Mouse (Mus musculus): Measurements from ENCODE around the gene Cenps.

Gene Cenps

DNA sequence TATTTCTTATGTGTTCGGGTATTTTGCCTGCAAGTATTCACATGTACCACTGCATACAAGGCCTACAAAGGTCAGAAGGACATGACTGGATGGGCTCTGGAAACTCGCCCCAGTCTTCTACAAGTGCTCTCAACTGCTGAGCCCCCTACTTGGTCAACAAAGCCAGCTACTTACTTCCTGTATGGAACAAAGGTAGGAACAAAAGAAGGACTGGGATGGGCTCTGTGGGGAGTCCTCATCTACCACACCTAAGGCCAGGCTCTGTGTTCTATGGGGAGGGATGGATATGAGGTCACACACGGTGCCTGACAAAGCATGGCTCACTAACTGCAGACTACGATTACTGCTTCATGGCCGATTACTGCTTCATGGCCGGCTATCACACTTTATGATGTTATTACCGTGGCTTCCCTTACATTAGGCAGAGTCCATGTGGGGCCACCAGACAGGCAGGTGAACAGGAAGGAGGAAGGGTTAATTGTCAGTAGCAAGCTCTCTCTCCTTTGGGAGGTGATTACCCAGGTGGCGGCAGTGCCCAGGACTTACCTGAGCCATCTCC lies 20.1 kb upstream of the Cenps start:
- no peak for DNase-seq (ENCODE audit: low read depth, low spot score)

- DNase-seq (ENCODE audit: low read depth, low spot score): no peak
Measured at GRCm38 (mm10) chr4:149155711-149156110, 18.3 kb upstream of the Cenps start.

DNA sequence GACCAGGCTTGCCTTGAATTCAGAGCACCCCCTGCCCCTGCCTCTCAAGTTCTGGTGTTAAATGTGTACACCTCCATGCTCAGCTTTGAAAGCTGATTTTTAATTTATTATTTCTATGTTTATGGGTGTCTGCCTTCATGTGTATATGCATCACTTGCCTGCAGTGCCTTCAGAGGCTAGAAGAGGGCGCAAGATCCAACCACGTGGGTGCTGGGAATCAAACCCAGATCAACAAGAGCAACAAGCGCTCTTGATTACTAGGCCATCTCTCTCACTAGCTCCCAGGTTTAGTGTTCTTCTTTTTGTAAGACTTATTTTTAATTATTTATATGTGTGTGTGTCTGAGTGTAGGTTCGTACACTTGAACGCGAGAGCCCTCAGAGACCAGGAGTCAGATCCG lies 17.4 kb upstream of the Cenps start:
- DNase-seq (ENCODE audit: low read depth, low spot score): no peak

GRCm38 (mm10) chr4:149150721-149151120 lies 13.3 kb upstream of the Cenps start:
- DNase-seq (ENCODE audit: low read depth, low spot score): no peak

DNA sequence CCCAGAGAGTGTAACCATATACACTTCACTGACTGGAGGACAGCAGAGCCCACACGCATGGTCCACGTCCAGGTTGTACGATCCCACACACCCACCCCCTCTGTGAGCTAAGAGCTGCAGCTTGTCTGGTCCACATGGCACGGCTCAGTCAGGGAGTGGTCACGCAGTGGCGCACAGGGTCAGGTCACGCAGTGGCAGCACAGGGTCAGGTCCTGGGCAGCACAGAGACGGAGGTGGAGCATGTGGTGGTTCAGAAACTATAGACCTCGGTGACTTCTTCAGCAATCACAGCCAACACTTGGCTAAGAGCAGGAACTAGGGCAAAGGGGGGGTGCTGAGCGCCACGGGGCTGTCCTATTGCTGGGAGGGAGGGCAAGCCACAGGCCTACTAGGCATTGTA lies 12.8 kb upstream of the Cenps start:
- no peak for DNase-seq (ENCODE audit: low read depth, low spot score)

- no peak for DNase-seq (ENCODE audit: low read depth, low spot score)
Measured at GRCm38 (mm10) chr4:149149611-149150010, 12.2 kb upstream of the Cenps start.

DNA sequence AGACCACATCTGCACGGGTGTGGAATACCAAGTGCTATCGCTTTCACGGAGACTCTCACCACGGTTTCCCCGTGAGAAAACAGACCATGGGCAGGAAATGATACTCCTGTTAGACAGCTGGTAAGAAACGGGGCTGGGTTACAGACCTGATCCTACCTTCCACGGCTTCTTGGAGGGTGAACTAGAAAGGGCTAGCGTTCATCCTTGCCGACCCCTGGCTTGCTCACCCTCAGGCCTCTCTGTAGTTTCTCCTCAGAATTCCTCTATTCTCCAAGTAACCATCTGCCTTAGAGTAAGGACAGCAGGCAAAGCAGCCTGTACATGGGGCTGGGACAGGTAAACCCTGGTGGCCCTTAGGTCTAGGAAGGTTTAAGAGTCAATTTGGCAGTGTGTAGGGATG lies 11.8 kb upstream of the Cenps start:
- DNase-seq (ENCODE audit: low read depth, low spot score): no peak

- DNase-seq (ENCODE audit: low read depth, low spot score): no peak
Measured at GRCm38 (mm10) chr4:149148084-149148483, 10.7 kb upstream of the Cenps start.

DNA sequence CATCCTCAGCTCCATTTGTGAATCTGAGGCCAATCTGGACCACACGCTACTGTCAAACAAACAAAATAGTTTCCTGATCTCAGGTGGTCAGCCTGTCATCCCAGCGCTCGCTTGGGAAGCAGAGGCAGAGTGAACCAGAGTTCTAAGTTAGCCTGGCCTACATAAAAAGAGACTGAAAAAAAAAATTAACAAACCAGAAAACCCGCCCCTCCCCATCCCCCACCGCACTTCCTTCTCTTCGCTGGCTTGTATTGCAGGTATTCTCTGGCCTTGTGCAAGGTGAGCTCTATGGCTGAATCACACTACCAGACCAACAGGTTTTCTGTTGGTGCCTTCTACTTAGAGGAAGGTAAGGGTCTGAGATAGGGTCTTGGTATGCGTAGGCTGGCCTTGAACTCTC lies 10.1 kb upstream of the Cenps start:
- no peak for DNase-seq (ENCODE audit: low read depth, low spot score)

- DNase-seq (ENCODE audit: low read depth, low spot score): no peak
Measured at GRCm38 (mm10) chr4:149145151-149145550, 7.7 kb upstream of the Cenps start.

DNA sequence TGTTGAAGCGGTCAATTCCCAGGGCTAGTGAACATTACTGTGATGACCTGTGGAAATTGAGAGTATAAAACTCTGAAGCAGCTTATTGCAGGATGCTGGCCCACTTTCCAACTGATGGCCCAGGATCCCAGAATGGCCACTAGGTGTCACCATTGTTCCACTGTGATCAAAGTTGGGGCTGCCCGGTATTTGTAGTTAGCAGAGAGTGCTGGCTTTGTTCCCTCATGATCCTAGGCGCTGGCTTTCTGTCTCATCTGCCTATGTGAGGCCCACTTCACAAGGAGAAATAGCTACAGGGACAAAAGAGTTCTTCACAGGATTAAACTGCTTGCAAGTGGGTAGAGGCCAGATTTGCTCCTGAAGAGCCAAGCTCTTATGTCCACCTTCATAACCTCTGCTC lies 7.0 kb upstream of the Cenps start:
- peak; percentile 61 for DNase-seq (ENCODE audit: low read depth, low spot score)

DNA sequence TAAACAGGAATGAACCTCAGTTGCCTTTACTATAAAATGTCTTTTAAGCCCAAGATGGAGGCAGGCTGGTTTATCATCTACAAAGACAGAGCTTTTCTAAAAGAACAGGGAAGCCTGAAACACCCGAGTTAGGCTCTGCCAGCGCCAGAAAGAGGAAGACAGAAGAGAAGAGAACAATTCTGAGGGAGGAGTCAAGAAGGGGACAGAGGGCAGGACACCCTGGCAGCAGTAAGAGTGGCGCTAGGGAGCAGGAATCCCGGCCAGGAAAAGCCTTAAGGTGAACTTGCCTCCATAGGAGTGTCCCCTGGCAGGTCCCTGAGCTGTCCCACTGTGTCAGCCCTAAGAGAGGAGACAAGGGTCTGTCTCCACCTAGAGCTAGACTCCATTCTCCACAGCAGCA lies 6.2 kb upstream of the Cenps start:
- no peak for DNase-seq (ENCODE audit: low read depth, low spot score)

DNA sequence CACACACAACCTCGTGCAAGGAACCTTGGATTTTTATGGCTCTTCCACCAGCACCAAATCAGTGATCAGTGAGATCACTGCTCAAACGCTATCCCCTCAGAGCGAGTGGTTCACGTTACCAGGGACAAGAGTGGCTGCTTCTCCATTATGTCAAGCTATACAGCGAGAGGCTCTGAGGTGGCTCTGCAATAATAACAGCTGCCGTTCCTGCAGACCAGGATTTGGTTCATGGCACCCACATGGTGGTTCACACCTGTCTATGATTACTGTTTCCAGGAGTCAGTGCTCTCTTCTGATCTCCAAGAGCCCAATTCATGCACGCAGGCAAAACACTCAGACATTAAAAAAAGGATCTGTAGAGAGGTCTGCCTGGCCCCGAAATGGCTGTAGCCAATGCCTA lies 1.1 kb upstream of the Cenps start:
- DNase-seq (ENCODE audit: low read depth, low spot score): no peak

DNA sequence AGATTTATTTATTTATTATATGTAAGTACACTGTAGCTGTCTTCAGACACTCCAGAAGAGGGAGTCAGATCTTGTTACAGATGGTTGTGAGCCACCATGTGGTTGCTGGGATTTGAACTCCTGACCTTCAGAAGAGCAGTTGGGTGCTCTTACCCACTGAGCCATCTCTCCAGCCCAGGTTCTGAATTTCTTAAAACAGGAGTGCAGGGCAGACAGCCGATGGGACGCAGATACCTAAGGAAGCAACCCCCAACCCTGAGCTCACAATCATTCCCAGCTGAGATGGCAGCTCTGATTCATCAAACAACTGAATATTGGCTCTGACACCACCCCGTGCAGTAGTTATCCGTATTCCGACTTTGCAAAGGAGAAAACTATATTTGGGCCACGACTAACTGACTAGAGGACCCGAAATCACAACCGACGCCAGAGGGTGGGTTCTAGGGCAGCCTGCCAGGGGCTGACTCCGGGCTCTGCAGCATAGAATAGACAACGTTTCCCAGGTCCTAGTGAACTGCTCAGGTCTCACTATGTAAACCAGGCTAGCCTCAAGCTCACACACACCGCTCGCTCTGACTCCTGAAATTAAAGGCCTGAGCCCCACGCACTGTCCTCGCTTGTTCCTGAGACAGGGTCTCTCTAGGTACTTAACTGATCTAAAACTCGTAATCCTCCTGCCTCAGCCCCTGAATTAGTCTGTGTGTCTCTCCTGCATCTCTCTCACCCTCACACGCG lies 1.1 kb downstream of the Cenps start:
- no peak for DNase-seq (ENCODE audit: low read depth, low spot score)

GRCm38 (mm10) chr4:149133395-149133794 lies 4.0 kb downstream of the Cenps start:
- DNase-seq (ENCODE audit: low read depth, low spot score): no peak

GRCm38 (mm10) chr4:149131789-149132565 lies 5.5 kb downstream of the Cenps start:
- DNase-seq (ENCODE audit: low read depth, low spot score): no peak

DNA sequence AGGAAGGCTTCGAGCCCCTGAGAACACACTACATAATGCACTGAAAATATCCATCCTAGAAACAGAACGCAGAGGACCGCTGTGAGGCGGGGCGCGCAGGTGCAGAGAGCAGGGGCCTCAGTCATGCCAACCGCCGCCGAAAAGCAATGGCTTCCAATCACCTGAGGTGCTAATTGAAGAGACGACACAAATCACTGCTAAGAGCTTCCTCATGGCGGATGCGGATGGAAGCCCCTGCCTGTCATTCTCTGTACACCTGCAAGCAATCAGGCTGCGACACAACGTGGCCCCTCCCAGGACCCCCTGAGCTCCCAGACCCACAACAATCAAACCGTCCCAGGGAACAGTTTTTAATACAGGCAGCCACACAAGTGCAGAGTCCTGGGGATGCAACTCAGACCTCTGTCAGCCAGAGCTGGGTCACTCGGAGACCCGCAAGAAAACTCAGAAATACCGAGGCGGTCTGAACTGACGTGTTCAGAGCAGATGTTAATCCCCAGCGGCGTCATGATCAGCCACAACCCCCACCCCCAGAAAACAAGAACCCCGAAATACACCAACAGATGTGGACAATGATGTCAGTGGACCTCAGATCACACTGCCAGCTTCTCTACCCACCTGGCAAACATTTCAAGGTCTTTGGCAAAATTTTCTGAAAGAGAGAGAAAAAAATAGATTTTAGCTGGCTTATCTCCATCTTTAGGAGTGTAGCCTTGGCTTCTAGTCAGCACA lies 6.2 kb downstream of the Cenps start:
- no peak for DNase-seq (ENCODE audit: low read depth, low spot score)

DNA sequence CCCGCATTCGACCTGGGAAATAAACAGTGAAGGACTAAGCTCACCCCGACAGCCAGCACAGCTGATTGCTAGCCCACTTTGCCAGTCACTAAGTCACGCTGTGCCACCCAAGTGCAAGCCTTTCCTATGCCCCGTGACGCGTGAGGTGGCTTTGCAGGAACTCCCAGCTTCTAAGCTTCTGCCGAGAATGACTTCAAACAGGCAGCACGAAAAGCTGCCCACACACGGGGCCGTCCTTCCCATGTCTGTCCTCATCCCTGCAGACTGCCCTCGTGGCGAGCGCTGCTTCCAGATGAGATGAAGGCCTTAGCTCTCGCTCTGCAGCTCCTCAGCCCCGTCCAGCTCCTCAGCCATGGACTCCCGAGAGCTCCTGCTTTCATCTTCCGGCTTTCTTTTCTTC lies 9.0 kb downstream of the Cenps start:
- DNase-seq (ENCODE audit: low read depth, low spot score): no peak

- DNase-seq (ENCODE audit: low read depth, low spot score): no peak
Measured at GRCm38 (mm10) chr4:149126663-149127062, 10.8 kb downstream of the Cenps start, which contains the start of gene Cort. TSS of gene Cort (minus strand) at chr4:149126763.

DNA sequence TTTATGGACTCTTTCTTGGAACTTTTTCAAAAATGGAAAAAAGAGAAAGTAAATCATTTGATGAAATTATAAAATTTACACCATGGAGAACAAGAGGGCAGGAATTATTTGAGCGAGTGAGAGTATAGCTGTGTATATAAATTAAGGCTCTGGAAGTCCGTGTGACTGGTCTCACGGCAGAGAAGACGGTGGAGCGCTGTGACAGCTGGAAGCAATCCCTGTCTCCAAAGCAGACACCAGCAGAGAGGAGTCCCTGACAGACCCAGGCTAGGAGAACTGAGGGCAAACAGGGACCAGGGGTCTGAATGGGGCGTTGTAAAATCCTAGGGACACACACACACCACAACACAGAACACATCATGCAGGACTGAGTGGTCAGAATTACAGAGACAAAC lies 11.3 kb downstream of the Cenps start:
- DNase-seq (ENCODE audit: low read depth, low spot score): no peak

DNA sequence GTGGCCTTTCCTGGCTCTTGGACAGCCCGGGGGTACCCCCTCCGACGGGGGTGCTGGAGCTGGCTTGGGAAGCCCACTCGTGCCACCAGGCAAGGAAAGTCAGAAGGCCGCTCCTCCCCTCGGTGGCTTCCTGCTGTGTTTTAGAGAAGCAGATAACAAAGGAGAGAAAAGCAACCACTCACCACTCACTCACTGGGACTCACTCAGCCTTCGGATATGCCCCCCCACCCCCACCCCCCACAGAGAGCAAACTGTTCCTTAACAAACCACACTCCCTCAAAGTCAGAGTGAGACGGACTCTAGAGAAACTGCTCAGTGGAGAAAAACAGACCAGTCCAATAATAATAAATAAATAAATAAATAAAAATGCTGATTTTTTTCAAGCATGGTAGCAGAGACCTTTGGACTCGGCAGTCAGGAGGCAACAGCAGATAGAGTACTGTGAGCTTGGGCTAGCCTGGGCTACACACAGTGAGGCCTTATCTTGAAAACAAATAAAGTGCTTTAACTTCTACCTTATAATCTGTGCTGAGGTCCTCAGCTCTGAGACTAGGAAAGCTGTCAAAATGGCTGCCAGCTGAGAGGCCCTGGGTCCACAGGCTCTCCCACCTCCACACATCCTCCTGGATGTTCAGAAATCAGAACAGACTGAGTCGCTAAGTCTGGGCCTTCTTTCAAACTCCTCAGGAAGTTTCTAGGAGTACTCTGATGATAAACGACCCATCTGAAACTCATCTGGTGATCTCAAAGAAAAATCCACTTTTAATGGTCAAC lies 11.9 kb downstream of the Cenps start:
- DNase-seq (ENCODE audit: low read depth, low spot score): no peak

Measured in c-Kit-negative CD71-positive TER-119-positive erythroid progenitor cells, embryonic 14.5 days (primary cell).